Mouse (Mus musculus) C2C12 (cell line): ENCODE results near the gene H2-T24. TPM values are rescaled to one million over a fixed set of nuclear protein-coding genes. Genes with fewer than 3 reads are reported as not detected.
A peak's percentile ranks its signal among the peaks of the same experiment; 100 is the strongest.
"Not testable (repeated sequence)": the region's sequence is repeated elsewhere in the genome, so short reads cannot be mapped to it uniquely, and the experiment has no call there.

ENCODE experiments used
- H3K27me3 ChIP-seq: one replicate; pipeline ENCODE4 v1.6.1; 2011; ENCODE audit not compliant: control insufficient read depth, insufficient read depth, insufficient read length
- H3K36me3 ChIP-seq: one replicate; pipeline ENCODE4 v1.6.1; 2011; ENCODE audit not compliant: control insufficient read depth, insufficient read depth
- H3K4me3 ChIP-seq: one replicate; pipeline ENCODE4 v1.5.1; 2011; ENCODE audit warnings: mild to moderate bottlenecking, control low read depth; ENCODE audit not compliant: poor library complexity, insufficient read depth, severe bottlenecking
- H3K79me2 ChIP-seq: one replicate; pipeline ENCODE4 v1.6.1; 2011; ENCODE audit not compliant: control insufficient read depth, insufficient read depth
- H3K79me3 ChIP-seq: one replicate; pipeline ENCODE4 v1.6.1; 2011; ENCODE audit warnings: low read depth, control low read depth
- H3ac ChIP-seq: one replicate; pipeline ENCODE3; 2011; ENCODE audit warnings: low read depth; ENCODE audit not compliant: control insufficient read depth, insufficient read length
- CEBPB ChIP-seq: IDR thresholded peaks from one replicate; pipeline ENCODE4 v1.6.1; 2011; ENCODE audit warnings: low read depth, mild to moderate bottlenecking, control low read depth, moderate library complexity
- CTCF ChIP-seq: IDR thresholded peaks from one replicate; pipeline ENCODE4 v1.5.1; 2011; ENCODE audit not compliant: control insufficient read depth, insufficient read depth, insufficient read length
- FOSL1 ChIP-seq: IDR thresholded peaks from one replicate; pipeline ENCODE4 v1.8.0; 2011; ENCODE audit warnings: mild to moderate bottlenecking, low read length; ENCODE audit not compliant: poor library complexity, insufficient read depth, severe bottlenecking
- MAX ChIP-seq: IDR thresholded peaks from one replicate; pipeline ENCODE4 v1.6.1; 2011; ENCODE audit warnings: mild to moderate bottlenecking, control low read depth
- MYOD1 ChIP-seq: IDR thresholded peaks from one replicate; pipeline ENCODE4 v1.6.1; 2011; ENCODE audit warnings: low read depth; ENCODE audit not compliant: control insufficient read depth, insufficient read length
- MYOG ChIP-seq: IDR thresholded peaks from one replicate; pipeline ENCODE4 v1.6.1; 2011; ENCODE audit not compliant: control insufficient read depth, insufficient read length; ENCODE audit errors: extremely low read depth
- USF1 ChIP-seq: IDR thresholded peaks from one replicate; pipeline ENCODE4 v1.6.1; 2011; ENCODE audit warnings: low read depth, mild to moderate bottlenecking, control low read depth, moderate library complexity
- long read RNA-seq, 2 experiments: library from polyadenylated mRNA; unstranded; transcript quantifications; one replicate each; pipeline ENCODE4 v2.0.0; 2019 to 2020
- polyA plus RNA-seq: library from polyadenylated mRNA; unstranded; fragments of >200 nt; fragmentation: generic; extraction: Trizol; gene quantifications from one replicate; pipeline ENCODE4 v1.2.1, GENCODE M21; 2012; ENCODE audit warnings: missing spikeins

H2-T24 gene
- polyA plus RNA-seq, result 0.16 TPM
- long read RNA-seq, experiment 1, result 0 reads
- long read RNA-seq, experiment 2, result 0 reads

GRCm38 (mm10) chr17:36020191-36021073 is at the start of gene H2-T24:
Gene H2-T24 (minus strand): TSS chr17:36020560.
- Histone ChIP-seq H3K27me3 (no peaks in the 10 kb centered on the region), H3K79me2 (peaks cover 91% of the 10 kb centered on the region), H3K79me3 (peaks cover 63% of the 10 kb centered on the region), H3K4me3 (no peak within 1 kb of the TSS), H3ac (no peak within 1 kb of the TSS), H3K36me3 (no peaks in the 10 kb centered on the region)
- TF ChIP-seq MYOG (no peak), MYOD1 (no peak), FOSL1 (no peak), USF1 (no peak), CTCF (no peak)

GRCm38 (mm10) chr17:36060829-36061228 is 40.5 kb upstream of the H2-T24 start:
- Histone ChIP-seq H3K4me3 (no peak overlapping the region), H3K79me2 (no peaks in the 10 kb centered on the region), H3K27me3 (peaks cover 32% of the 10 kb centered on the region), H3K79me3 (no peaks in the 10 kb centered on the region), H3ac (no peak overlapping the region), H3K36me3 (no peaks in the 10 kb centered on the region)
- no peak for TF ChIP-seq CEBPB
- TF ChIP-seq CTCF, result peak; percentile 57

DNA sequence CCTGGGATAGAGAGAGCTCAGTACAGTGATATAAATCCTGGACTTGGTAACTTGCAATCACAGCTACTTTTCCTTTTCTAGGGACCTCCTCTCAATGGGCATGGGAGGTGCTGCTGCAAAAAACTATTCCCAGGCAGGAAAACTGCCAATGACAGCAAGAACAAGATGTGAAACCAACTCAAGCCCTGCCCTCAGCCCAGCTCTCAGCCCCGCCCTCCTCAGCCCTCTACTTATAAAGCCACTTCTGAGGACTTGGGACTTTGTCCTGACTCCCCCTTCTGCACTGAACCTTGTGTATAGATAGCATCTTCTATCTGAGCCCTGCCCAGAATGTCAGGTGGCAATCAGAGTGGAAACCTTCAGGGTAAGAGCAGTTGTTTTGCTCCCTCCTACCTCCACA is 38.0 kb upstream of the H2-T24 start, which contains the start of gene Gm11127:
Gene Gm11127 (minus strand): TSS at position 10 of the 400 bp plus-strand sequence.
- H3K79me2 ChIP-seq, H3ac ChIP-seq, H3K79me3 ChIP-seq, H3K36me3 ChIP-seq, H3K4me3 ChIP-seq: not testable (repeated sequence)
- H3K27me3 ChIP-seq, result peaks cover 22% of the 10 kb centered on the region

DNA sequence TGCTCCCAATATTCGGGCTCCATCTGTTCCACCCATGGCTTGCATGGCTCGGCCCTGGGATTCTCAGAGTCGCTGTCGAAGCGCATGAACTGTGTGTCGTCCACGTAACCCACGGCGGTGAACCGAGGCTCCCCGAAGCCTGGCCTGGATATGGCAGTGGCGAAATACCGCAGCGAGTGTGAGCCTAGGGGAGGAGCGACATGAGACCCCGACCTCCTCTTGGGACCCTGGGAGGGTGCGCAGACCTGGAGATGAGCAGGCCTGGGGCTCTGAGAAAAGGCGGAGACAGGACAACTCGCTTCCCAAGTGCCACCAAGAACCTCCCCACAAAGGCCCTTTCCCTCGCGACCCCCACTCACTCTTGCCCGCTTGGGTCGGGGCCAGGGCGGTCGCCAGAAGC is 37.6 kb upstream of the H2-T24 start:
- not testable (repeated sequence) for H3K36me3 ChIP-seq, H3K4me3 ChIP-seq, H3ac ChIP-seq, H3K79me2 ChIP-seq, H3K79me3 ChIP-seq
- peaks cover 18% of the 10 kb centered on the region for H3K27me3 ChIP-seq

DNA sequence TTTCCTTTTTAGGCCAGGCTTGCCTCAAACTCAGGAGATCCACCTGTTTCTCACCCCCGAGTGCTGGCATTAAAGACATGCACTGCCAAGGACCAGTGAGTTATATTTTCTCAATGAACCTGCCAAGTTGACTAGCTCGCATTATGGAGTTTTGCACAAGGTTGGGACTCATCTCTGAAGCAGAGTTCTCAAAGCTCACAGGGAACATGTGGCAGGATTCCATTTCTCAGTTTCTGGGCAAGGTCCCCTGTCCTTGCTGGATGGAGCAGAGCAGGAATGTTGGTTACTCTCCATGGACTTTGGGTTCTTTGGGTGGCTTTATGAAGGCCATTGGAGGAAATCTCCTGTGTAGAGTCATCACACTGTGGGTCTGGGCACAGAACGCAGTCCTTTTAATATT is 22.9 kb upstream of the H2-T24 start:
- no peaks in the 10 kb centered on the region for H3K79me3 ChIP-seq
- H3K4me3 ChIP-seq, result peak overlapping the region; percentile 38
- H3ac ChIP-seq, result no peak overlapping the region
- no peak for TF ChIP-seq USF1
- TF ChIP-seq CEBPB, result no peak
- TF ChIP-seq FOSL1, result no peak
- TF ChIP-seq CTCF, result no peak
- TF ChIP-seq MYOD1, result no peak
- no peak for TF ChIP-seq MAX
- no peak for TF ChIP-seq MYOG
- no peaks in the 10 kb centered on the region for H3K79me2 ChIP-seq
- no peaks in the 10 kb centered on the region for H3K27me3 ChIP-seq
- H3K36me3 ChIP-seq, result no peaks in the 10 kb centered on the region

- not testable (repeated sequence) for H3K36me3 ChIP-seq, H3K79me3 ChIP-seq, H3K27me3 ChIP-seq, H3K79me2 ChIP-seq
- Histone ChIP-seq H3K4me3 (peak within 1 kb of the TSS; percentile 38), H3ac (peak within 1 kb of the TSS; percentile 40)
These were observed 22.3 kb upstream of the H2-T24 start, which contains the start of the genes H2-T22 and Gm6034 for GRCm38 (mm10) chr17:36042610-36043169. Gene H2-T22 (minus strand): TSS chr17:36042747. Gene Gm6034 (plus strand): TSS chr17:36042961.

DNA sequence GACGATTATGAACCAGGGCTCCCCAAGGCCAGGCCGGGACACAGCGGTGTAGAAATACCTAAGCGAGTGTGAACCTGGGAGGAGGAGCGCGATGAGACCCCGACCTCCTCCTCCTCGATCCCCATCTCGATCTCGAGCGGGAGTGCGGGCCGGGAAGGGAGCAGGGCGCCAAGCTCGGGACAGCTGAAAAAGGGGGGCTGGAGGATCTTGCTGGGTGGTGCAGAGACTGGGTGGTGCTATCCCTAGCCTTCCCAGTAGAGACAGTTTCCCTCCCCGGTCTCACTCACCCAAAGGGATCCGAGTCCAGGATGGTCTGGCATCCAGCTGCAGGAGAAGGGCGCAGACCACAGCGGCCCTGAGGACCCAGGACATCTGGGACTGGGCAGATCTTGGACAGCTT is 21.7 kb upstream of the H2-T24 start:
- Histone ChIP-seq H3K4me3 (peak overlapping the region; percentile 14), H3ac (peak overlapping the region; percentile 40)
- not testable (repeated sequence) for H3K79me3 ChIP-seq, H3K27me3 ChIP-seq, H3K36me3 ChIP-seq, H3K79me2 ChIP-seq

DNA sequence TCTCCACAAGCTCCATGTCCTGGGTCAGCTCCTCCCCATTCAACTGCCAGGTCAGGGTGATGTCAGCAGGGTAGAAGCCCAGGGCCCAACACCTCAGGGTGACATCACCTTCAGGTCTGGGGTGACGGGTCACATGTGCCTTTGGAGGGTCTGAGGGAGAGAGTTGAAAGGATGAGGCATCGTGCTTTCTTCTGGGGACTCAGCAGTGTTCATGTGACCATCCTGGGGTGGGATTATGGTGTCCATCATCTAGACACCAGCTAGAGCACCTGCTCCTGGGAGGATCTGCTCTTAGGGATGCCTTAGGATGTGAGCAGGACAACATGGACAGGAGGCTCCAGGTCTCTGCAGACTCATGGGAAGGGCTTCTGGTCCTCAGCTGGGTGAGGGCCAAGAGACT is 20.2 kb upstream of the H2-T24 start:
- not testable (repeated sequence) for H3K4me3 ChIP-seq, H3K27me3 ChIP-seq, H3K79me3 ChIP-seq, H3ac ChIP-seq, H3K36me3 ChIP-seq, H3K79me2 ChIP-seq

- H3K4me3 ChIP-seq, result not testable (repeated sequence)
These were observed 15.8 kb upstream of the H2-T24 start for GRCm38 (mm10) chr17:36036126-36036525.

More at GRCm38 (mm10) chr17:36036126-36036525, 15.8 kb upstream of the H2-T24 start:
- not testable (repeated sequence) for H3K36me3 ChIP-seq, H3ac ChIP-seq, H3K27me3 ChIP-seq
- Histone ChIP-seq H3K79me2 (peaks cover 28% of the 10 kb centered on the region), H3K79me3 (peaks cover 11% of the 10 kb centered on the region)
